Mouse (Mus musculus) liver, embryonic 16.5 days (tissue): ENCODE data around the gene Tcte1. TPM values are rescaled to one million over a fixed set of nuclear protein-coding genes. Genes with fewer than 3 reads are reported as not detected.

ENCODE experiments used
- ATAC-seq: fragments of 200-750 bp; cut with Nextera tagmentation; 2 replicates; pipeline ENCODE4 v1.8.0; 2017; ENCODE audit warnings: low read depth, mild to moderate bottlenecking, moderate number of reproducible peaks, moderate library complexity
- H3K27ac ChIP-seq: fragments of 300-500 bp; sonication (generic); 2 replicates; pipeline ENCODE4 v1.5.1; 2014; ENCODE audit warnings: mild to moderate bottlenecking, low read length
- H3K27me3 ChIP-seq: fragments of 300-500 bp; sonication (generic); 2 replicates; pipeline ENCODE4 v1.6.1; 2014; ENCODE audit warnings: low read depth, low read length, mixed read lengths; ENCODE audit not compliant: control insufficient read depth, insufficient read depth
- H3K36me3 ChIP-seq: fragments of 300-500 bp; sonication (generic); 2 replicates; pipeline ENCODE4 v1.6.1; 2014; ENCODE audit warnings: mild to moderate bottlenecking; ENCODE audit not compliant: control insufficient read depth, insufficient read depth
- H3K4me1 ChIP-seq: fragments of 300-500 bp; sonication (generic); 2 replicates; pipeline ENCODE4 v1.6.1; 2014; ENCODE audit warnings: low read depth, low read length, mixed read lengths; ENCODE audit not compliant: control insufficient read depth
- H3K4me2 ChIP-seq: fragments of 300-500 bp; sonication (generic); 2 replicates; pipeline ENCODE4 v1.6.1; 2014; ENCODE audit warnings: low read depth, low read length, mixed read lengths
- H3K4me3 ChIP-seq: fragments of 300-500 bp; sonication (generic); 2 replicates; pipeline ENCODE4 v1.5.1; 2014; ENCODE audit warnings: low read depth, mild to moderate bottlenecking, low read length
- H3K9ac ChIP-seq: fragments of 300-500 bp; sonication (generic); 2 replicates; pipeline ENCODE4 v1.6.1; 2014; ENCODE audit warnings: low read depth, low read length
- H3K9me3 ChIP-seq: fragments of 300-500 bp; sonication (generic); replicated peaks from 2 replicates; pipeline ENCODE4 v1.6.1; 2016; ENCODE audit warnings: low read length; ENCODE audit not compliant: control insufficient read depth
- WGBS: fragments of 180-500 bp; shearing (Covaris S2); extraction: QIAGEN DNeasy Blood & Tissue Kit; methylation state at CpG from one replicate; pipeline ENCODE4 v1.1.7; 2014; ENCODE audit not compliant: insufficient replicate concordance; 5-methylcytosine and 5-hydroxymethylcytosine counted together
- polyA plus RNA-seq: library from polyadenylated mRNA; unstranded; fragments of >200 nt; fragmentation: Nextera tagmentation; extraction: Ambion mirVana; gene quantifications from 2 replicates; pipeline ENCODE4 v1.2.1, GENCODE M21; 2015

The Tcte1 gene
- polyA plus RNA-seq, 1 experiment from 2014 or later: not detected

- Histone ChIP-seq H3K27ac (no peak overlapping the region), H3K4me2 (no peak overlapping the region), H3K9ac (no peak overlapping the region), H3K4me3 (no peak overlapping the region), H3K4me1 (peaks cover 5% of the 10 kb centered on the region), H3K9me3 (no peaks in the 10 kb centered on the region), H3K27me3 (no peaks in the 10 kb centered on the region), H3K36me3 (no peaks in the 10 kb centered on the region)
- WGBS: 14% methylated on average over 5 of the region's 5 CpGs
- ATAC-seq: no peak
Observed at GRCm38 (mm10) chr17:45503301-45503973, 19.8 kb upstream of the Tcte1 start.

GRCm38 (mm10) chr17:45505941-45506465 lies 17.2 kb upstream of the Tcte1 start:
- H3K27ac ChIP-seq: no peak overlapping the region
- H3K9me3 ChIP-seq: no peaks in the 10 kb centered on the region
- peaks cover 5% of the 10 kb centered on the region for H3K4me1 ChIP-seq
- H3K9ac ChIP-seq: no peak overlapping the region
- H3K4me2 ChIP-seq: no peak overlapping the region
- WGBS: 53% methylated on average over 6 of the region's 6 CpGs
- no peak overlapping the region for H3K4me3 ChIP-seq
- H3K27me3 ChIP-seq: no peaks in the 10 kb centered on the region
- no peaks in the 10 kb centered on the region; the same call in 1 of the 2 replicates for H3K36me3 ChIP-seq
- no peak for ATAC-seq

- WGBS: 0% methylated on average over 42 of the region's 42 CpGs
- H3K4me1 ChIP-seq: peaks cover 5% of the 10 kb centered on the region
- H3K27ac ChIP-seq: 0 out of 2 replicates have a peak within 1 kb of the TSS, but pooled peaks have one; percentile 13
- H3K4me2 ChIP-seq: peak within 1 kb of the TSS; percentile 42
- H3K36me3 ChIP-seq: no peaks in the 10 kb centered on the region; the same call in 1 of the 2 replicates
- ATAC-seq: peak; percentile 90
- no peaks in the 10 kb centered on the region for H3K27me3 ChIP-seq
- peak within 1 kb of the TSS; percentile 71 for H3K4me3 ChIP-seq
- H3K9me3 ChIP-seq: no peaks in the 10 kb centered on the region
- H3K9ac ChIP-seq: peak within 1 kb of the TSS; percentile 69
Observed at GRCm38 (mm10) chr17:45506700-45507189, 16.5 kb upstream of the Tcte1 start, which contains the start of gene Aars2. Aars2 (plus strand) TSS chr17:45506841.

- Histone ChIP-seq H3K4me2 (no peak overlapping the region), H3K4me1 (peaks cover 5% of the 10 kb centered on the region), H3K9ac (no peak overlapping the region), H3K4me3 (no peak overlapping the region), H3K36me3 (no peaks in the 10 kb centered on the region; the same call in 1 of the 2 replicates), H3K27me3 (no peaks in the 10 kb centered on the region), H3K27ac (no peak overlapping the region), H3K9me3 (no peaks in the 10 kb centered on the region)
- ATAC-seq: no peak
- 83% methylated on average over 4 of the region's 4 CpGs for WGBS
Observed at GRCm38 (mm10) chr17:45510871-45511270, 12.4 kb upstream of the Tcte1 start.

- WGBS: 72% methylated on average over 4 of the region's 4 CpGs
- H3K4me1 ChIP-seq: peaks cover 5% of the 10 kb centered on the region
Observed at GRCm38 (mm10) chr17:45511757-45512156, 11.5 kb upstream of the Tcte1 start.

GRCm38 (mm10) chr17:45515204-45515726 lies 8.0 kb upstream of the Tcte1 start:
- WGBS: 64% methylated on average over 15 of the region's 15 CpGs
- H3K9me3 ChIP-seq: no peaks in the 10 kb centered on the region

More at GRCm38 (mm10) chr17:45511757-45512156, 11.5 kb upstream of the Tcte1 start:
- no peak overlapping the region for H3K4me3 ChIP-seq
- no peaks in the 10 kb centered on the region for H3K9me3 ChIP-seq
- H3K27ac ChIP-seq: no peak overlapping the region
- no peak overlapping the region for H3K9ac ChIP-seq
- no peaks in the 10 kb centered on the region for H3K27me3 ChIP-seq
- no peaks in the 10 kb centered on the region; the same call in 1 of the 2 replicates for H3K36me3 ChIP-seq
- no peak for ATAC-seq
- H3K4me2 ChIP-seq: no peak overlapping the region

GRCm38 (mm10) chr17:45515806-45516205 lies 7.4 kb upstream of the Tcte1 start:
- 72% methylated on average over 10 of the region's 10 CpGs for WGBS
- no peak for ATAC-seq
- Histone ChIP-seq H3K4me3 (no peak overlapping the region), H3K27ac (no peak overlapping the region), H3K9me3 (no peaks in the 10 kb centered on the region), H3K36me3 (no peaks in the 10 kb centered on the region; the same call in 1 of the 2 replicates), H3K9ac (no peak overlapping the region), H3K4me1 (no peaks in the 10 kb centered on the region; the same call in 1 of the 2 replicates), H3K4me2 (no peak overlapping the region), H3K27me3 (no peaks in the 10 kb centered on the region)

More at GRCm38 (mm10) chr17:45515204-45515726, 8.0 kb upstream of the Tcte1 start:
- Histone ChIP-seq H3K9ac (no peak overlapping the region), H3K4me2 (no peak overlapping the region), H3K4me3 (no peak overlapping the region), H3K4me1 (no peaks in the 10 kb centered on the region; the same call in 1 of the 2 replicates), H3K27me3 (no peaks in the 10 kb centered on the region), H3K27ac (no peak overlapping the region), H3K36me3 (no peaks in the 10 kb centered on the region; the same call in 1 of the 2 replicates)
- ATAC-seq: peak; percentile 67

GRCm38 (mm10) chr17:45516488-45516887 lies 6.7 kb upstream of the Tcte1 start:
- no peak overlapping the region for H3K4me2 ChIP-seq
- WGBS: 52% methylated on average over 8 of the region's 8 CpGs
- no peaks in the 10 kb centered on the region for H3K9me3 ChIP-seq
- no peaks in the 10 kb centered on the region; the same call in 1 of the 2 replicates for H3K4me1 ChIP-seq
- no peak overlapping the region for H3K4me3 ChIP-seq
- H3K27me3 ChIP-seq: no peaks in the 10 kb centered on the region
- no peaks in the 10 kb centered on the region for H3K36me3 ChIP-seq
- no peak overlapping the region for H3K27ac ChIP-seq
- no peak overlapping the region for H3K9ac ChIP-seq
- no peak for ATAC-seq

- no peaks in the 10 kb centered on the region for H3K36me3 ChIP-seq
- no peaks in the 10 kb centered on the region for H3K9me3 ChIP-seq
- H3K27me3 ChIP-seq: no peaks in the 10 kb centered on the region
- no peak overlapping the region for H3K4me3 ChIP-seq
- H3K27ac ChIP-seq: no peak overlapping the region
- no peak overlapping the region for H3K9ac ChIP-seq
- no peak overlapping the region for H3K4me2 ChIP-seq
- no peaks in the 10 kb centered on the region; the same call in 1 of the 2 replicates for H3K4me1 ChIP-seq
- WGBS: 77% methylated on average over 21 of the region's 21 CpGs
- no peak for ATAC-seq
Observed at GRCm38 (mm10) chr17:45517135-45517534, 6.1 kb upstream of the Tcte1 start.
